Mouse (Mus musculus): ENCODE data around the gene Npepps. TPM values are rescaled to one million over a fixed set of nuclear protein-coding genes. Genes with fewer than 3 reads are reported as not detected.
"Not testable (repeated sequence)": the region's sequence is repeated elsewhere in the genome, so short reads cannot be mapped to it uniquely, and the experiment has no call there.

Gene Npepps
- total RNA-seq, 2 experiments from 2014 or later: 135 to 145 TPM

- DNase-seq (ENCODE audit: low spot score in 2 of 2): no peak
Measured at GRCm38 (mm10) chr11:97246510-97247159, 33.8 kb downstream of the Npepps start.

- DNase-seq (ENCODE audit: low spot score in 2 of 2): peak; percentile 17 to 60
Measured at GRCm38 (mm10) chr11:97241321-97241720, 39.1 kb downstream of the Npepps start.

- DNase-seq (ENCODE audit: low spot score in 2 of 2): no peak
Measured at GRCm38 (mm10) chr11:97237976-97238375, 42.5 kb downstream of the Npepps start.

GRCm38 (mm10) chr11:97232436-97232835 lies 48.0 kb downstream of the Npepps start:
- DNase-seq (ENCODE audit: low spot score in 2 of 2): no peak

- no peak for DNase-seq (ENCODE audit: low spot score in 2 of 2)
Measured at GRCm38 (mm10) chr11:97229396-97229795, 51.0 kb downstream of the Npepps start.

GRCm38 (mm10) chr11:97228985-97229384 lies 51.5 kb downstream of the Npepps start:
- DNase-seq (ENCODE audit: low spot score in 2 of 2): no peak

GRCm38 (mm10) chr11:97226131-97226530 lies 54.3 kb downstream of the Npepps start:
- DNase-seq (ENCODE audit: low spot score in 2 of 2): no peak

GRCm38 (mm10) chr11:97223485-97223884 lies 57.0 kb downstream of the Npepps start:
- DNase-seq (ENCODE audit: low spot score in 2 of 2): no peak

- DNase-seq (ENCODE audit: low spot score in 2 of 2): no peak
Measured at GRCm38 (mm10) chr11:97221611-97222010, 58.8 kb downstream of the Npepps start.

- DNase-seq (ENCODE audit: low spot score in 2 of 2): no peak
Measured at GRCm38 (mm10) chr11:97220211-97220610, 60.2 kb downstream of the Npepps start.

- DNase-seq (ENCODE audit: low spot score in 2 of 2): no peak
Measured at GRCm38 (mm10) chr11:97214411-97214810, 66.0 kb downstream of the Npepps start.

GRCm38 (mm10) chr11:97210728-97211400 lies 69.6 kb downstream of the Npepps start:
- no peak for DNase-seq (ENCODE audit: low spot score in 2 of 2)

- peak in 1 of 2 experiments; percentile 13 for DNase-seq (ENCODE audit: low spot score in 2 of 2)
Measured at GRCm38 (mm10) chr11:97207011-97207422, 73.4 kb downstream of the Npepps start.

- no peak for DNase-seq (ENCODE audit: low spot score in 2 of 2)
Measured at GRCm38 (mm10) chr11:97199519-97199918, 80.9 kb downstream of the Npepps start.

- DNase-seq (ENCODE audit: low spot score in 2 of 2): peak in 1 of 2 experiments; percentile 28
Measured at GRCm38 (mm10) chr11:97198601-97199000, 81.8 kb downstream of the Npepps start.

- no peak for DNase-seq (ENCODE audit: low spot score in 2 of 2)
Measured at GRCm38 (mm10) chr11:97197021-97197420, 83.4 kb downstream of the Npepps start.

- DNase-seq (ENCODE audit: low spot score in 2 of 2): no peak
Measured at GRCm38 (mm10) chr11:97196541-97196940, 83.9 kb downstream of the Npepps start.

- DNase-seq (ENCODE audit: low spot score in 2 of 2): no peak
Measured at GRCm38 (mm10) chr11:97192621-97192951, 87.9 kb downstream of the Npepps start.

- no peak for DNase-seq (ENCODE audit: low spot score in 2 of 2)
Measured at GRCm38 (mm10) chr11:97191915-97192620, 88.4 kb downstream of the Npepps start.

GRCm38 (mm10) chr11:97190992-97191391 lies 89.4 kb downstream of the Npepps start:
- no peak for DNase-seq (ENCODE audit: low spot score in 2 of 2)

GRCm38 (mm10) chr11:97189645-97190044 lies 90.8 kb downstream of the Npepps start:
- DNase-seq (ENCODE audit: low spot score in 2 of 2): not testable (repeated sequence)

- DNase-seq (ENCODE audit: low spot score in 2 of 2): no peak
Measured at GRCm38 (mm10) chr11:97189231-97189630, 91.2 kb downstream of the Npepps start.

Measured in layer of hippocampus, adult 18-20 months (tissue).